Mouse (Mus musculus) myocyte (in vitro differentiated cells): Measurements from ENCODE around the gene Lrp5.

Experiments used
- POLR2A ChIP-seq: IDR thresholded peaks from one replicate; pipeline ENCODE4 v1.6.1; 2011; ENCODE audit warnings: low read depth, mild to moderate bottlenecking, control low read depth, moderate library complexity; ENCODE audit not compliant: insufficient read length
- REST ChIP-seq: IDR thresholded peaks from one replicate; pipeline ENCODE4 v1.6.1; 2011; ENCODE audit warnings: mild to moderate bottlenecking, control low read depth, moderate library complexity; ENCODE audit not compliant: insufficient read depth, insufficient read length
- TCF12 ChIP-seq: IDR thresholded peaks from one replicate; pipeline ENCODE4 v1.6.1; 2011; ENCODE audit warnings: mild to moderate bottlenecking, control low read depth; ENCODE audit not compliant: poor library complexity, insufficient read depth, severe bottlenecking

DNA sequence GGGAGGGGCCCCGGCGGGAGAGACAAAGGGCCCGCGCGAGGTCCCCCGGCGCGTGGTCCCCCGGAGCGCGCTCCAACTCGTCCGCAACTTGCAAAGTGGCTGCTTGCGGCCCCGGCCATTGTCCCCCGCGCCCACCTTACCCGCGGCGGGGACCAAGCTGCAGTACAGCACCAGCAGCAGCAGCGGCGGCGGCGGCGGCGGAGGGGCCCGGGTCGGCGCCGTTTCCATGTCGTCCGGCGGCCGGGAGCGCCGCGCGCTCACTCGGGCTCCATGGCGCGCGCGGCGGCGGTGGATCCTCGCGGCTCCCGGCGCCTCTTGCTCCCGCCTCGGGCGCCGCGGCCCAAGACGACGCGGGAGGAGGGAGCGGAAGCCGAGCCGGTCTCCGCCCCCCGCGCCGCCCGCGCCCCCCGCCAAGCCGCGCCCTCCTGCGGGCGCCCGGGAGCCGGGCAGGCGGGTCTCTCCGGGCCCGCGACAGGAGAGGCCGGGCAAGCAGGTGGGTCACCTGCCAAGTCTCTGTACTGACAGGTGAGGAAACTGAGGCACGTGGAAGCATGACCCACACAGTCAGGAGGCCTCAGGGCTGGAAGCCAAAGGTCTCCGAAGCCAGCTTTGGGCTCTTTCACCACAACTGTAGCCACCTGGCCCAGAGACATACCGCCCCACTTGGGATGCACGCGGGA, at the start of gene Lrp5:
- TF ChIP-seq POLR2A (peak; percentile 61), TCF12 (no peak), REST (no peak)
